Mouse (Mus musculus): ENCODE data around the gene Ntf5. TPM values are rescaled to one million over a fixed set of nuclear protein-coding genes. Genes with fewer than 3 reads are reported as not detected.

Gene Ntf5
- polyA plus RNA-seq, 1 experiment from 2014 or later, result 3.0 TPM

DNA sequence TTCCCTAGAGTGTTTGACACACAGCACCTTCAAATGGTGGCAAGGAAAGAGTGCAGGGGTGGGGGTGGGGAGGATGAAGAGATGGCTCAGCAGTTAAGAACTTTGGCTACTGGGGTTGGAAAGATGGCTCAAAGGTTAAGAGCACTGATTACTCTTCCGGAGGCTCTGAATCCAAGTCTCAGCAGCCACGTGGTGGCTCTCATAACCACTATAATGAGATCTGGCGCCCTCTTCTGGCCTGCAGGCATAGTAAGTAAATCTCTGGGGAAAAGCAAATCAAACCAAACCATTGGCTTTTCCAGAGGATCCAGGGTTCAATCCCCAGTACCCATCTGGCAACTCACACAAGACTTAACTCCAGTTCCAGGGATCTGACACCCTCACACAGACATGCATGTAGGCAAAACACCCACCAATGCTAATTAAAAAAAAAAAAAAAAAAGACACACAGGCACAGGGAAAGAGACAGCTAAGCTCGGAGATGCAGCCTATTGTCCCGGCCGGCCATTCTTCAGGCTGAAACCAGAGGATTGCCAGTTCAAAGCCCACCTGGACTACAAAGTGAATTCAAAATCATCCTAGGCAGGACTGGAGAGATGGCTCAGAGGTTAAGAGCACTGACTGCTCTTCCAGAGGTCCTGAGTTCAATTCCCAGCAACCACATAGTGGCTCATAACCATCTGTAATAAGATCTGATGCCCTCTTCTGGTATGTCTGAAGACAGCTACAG, 9.8 kb upstream of the Ntf5 start:
- no peak for DNase-seq (ENCODE audit: low read depth, low spot score)
- H3K27me3 ChIP-seq, result peaks cover 23% of the 10 kb centered on the region
- ChIA-PET POLR2A (interaction anchor here (0.7 kb wide), 1 partner anchor 403 kb away, joined by 4 read pairs; no protein-coding TSS in a partner anchor), CTCF (interaction anchor here (0.7 to 2.5 kb wide), 4 partner anchors 103 to 221 kb away, joined by 3 to 5 read pairs (median 4); partner anchors contain the start of gene Slc6a21)
- no peak for ATAC-seq
- in situ Hi-C loops (cut with MboI; ENCODE audit: low pct_unique_long_range_greater_than_20kb), result loop anchor here (10.0 kb wide), 1 partner anchor 99 kb away; no protein-coding TSS in a partner anchor
- TF ChIP-seq CTCF (IDR thresholded peaks at IDR 0.05), result peak; percentile 60

DNA sequence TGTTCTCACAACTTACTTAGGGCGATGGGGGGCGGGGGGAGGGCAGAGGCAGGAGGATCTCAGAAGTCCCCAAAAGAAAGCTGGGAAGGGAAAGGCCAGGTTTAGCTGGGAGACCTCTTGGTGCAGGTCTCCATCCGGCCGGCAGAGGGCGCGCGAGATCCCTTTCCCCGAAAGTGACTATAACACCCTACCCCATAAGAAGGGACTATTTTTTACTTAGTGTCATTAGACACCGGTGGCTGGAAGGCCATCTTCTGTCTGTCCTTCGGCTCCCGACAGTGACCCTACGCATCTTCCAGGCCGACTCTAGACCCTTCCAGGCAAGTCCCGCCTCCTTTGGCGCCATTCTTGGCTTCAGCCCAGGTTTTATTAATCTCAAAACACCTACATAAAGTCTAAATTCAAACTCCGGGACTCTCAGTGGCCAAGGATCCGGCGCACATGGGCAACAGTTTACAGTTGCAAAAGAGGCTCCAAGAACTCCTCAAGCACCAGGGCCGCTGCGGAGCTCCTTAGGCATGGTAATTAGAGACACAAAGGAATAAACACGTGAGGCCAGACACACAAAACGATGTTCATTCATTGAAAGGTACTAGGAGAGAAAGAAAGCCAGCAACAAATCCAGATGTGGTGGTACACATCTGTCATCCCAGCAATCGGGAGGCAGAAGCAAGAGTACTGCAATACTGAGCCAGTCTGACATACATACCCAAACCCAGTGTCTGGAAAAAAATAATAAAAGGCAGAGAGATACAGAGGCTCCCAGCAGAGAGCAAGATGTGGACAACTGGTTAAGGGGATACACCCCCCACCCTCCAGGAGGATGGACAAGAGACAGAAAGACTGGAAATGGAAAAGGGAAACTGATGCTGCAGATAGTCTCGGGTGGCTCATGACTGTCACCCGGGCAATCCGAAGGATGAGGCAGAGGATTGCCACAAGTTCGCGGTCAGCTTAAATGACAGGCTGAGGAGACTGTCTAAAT, 8.1 kb upstream of the Ntf5 start, which contains the start of gene Kcna7:
Kcna7 (plus strand) TSS at position 563 of the 985 bp plus-strand sequence.
- in situ Hi-C loops (cut with MboI; ENCODE audit: low pct_unique_long_range_greater_than_20kb), result loop anchor here (10.0 kb wide), 1 partner anchor 101 kb away; no protein-coding TSS in a partner anchor

DNA sequence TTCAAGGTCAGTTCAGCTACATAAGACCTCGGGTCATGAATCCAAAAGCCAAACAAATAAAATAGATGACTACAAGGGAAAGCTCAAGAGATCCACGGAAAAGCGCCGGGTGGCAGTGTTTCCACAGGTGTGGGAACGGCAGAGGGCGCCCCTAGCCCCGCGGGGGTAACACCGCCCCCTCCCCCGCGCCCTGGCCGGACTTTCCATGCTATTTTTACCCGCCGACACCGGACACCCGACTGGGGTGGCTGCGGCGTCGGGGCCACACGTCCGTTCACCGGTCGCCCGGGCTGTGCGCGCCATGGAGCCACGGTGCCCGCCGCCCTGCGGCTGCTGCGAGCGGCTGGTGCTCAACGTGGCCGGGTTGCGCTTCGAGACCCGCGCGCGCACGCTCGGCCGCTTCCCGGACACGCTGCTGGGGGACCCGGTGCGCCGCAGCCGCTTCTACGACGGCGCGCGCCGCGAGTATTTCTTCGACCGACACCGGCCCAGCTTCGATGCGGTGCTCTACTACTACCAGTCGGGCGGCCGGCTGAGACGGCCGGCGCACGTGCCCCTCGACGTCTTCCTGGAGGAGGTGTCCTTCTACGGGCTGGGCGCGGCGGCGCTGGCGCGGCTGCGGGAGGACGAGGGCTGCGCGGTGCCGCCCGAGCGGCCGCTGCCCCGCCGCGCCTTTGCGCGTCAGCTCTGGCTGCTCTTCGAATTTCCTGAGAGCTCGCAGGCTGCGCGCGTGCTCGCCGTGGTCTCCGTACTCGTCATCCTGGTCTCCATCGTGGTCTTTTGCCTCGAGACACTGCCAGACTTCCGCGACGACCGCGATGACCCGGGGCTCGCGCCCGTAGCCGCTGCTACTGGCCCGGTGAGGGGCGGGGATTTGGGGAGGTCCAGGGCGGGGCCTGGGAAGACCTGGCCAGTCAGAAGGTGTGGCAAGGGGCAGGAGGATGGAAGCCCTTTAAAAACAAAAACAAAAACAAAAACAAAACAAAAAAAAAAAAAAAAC, 7.0 kb upstream of the Ntf5 start:
- CTCF ChIA-PET, result interaction anchor here (1.0 to 1.6 kb wide), 2 partner anchors 14 to 106 kb away, joined by 4 to 5 read pairs; no protein-coding TSS in a partner anchor
- in situ Hi-C loops (cut with MboI; ENCODE audit: low pct_unique_long_range_greater_than_20kb), result loop anchor here (10.0 kb wide), 1 partner anchor 102 kb away; no protein-coding TSS in a partner anchor
- POLR2A ChIA-PET, result interaction anchor here (1.5 kb wide), 1 partner anchor 28 kb away, joined by 3 read pairs; the partner anchor contains the start of gene Gys1
- DNase-seq (ENCODE audit: low read depth, low spot score), result no peak
- TF ChIP-seq CTCF (IDR thresholded peaks at IDR 0.05), result no peak
- peaks cover 38% of the 10 kb centered on the region for H3K27me3 ChIP-seq
- peak; percentile 33 for ATAC-seq

More for the DNA sequence above, 8.1 kb upstream of the Ntf5 start, which contains the start of gene Kcna7:
- H3K27me3 ChIP-seq, result peaks cover 32% of the 10 kb centered on the region
- DNase-seq (ENCODE audit: low read depth, low spot score) (no peak), ATAC-seq (no peak)
- CTCF ChIA-PET, result interaction anchor here (1.0 to 2.3 kb wide), 5 partner anchors 13 to 128 kb away, joined by 4 to 5 read pairs (median 4); partner anchors contain the start of gene Slc6a21
- POLR2A ChIA-PET, result interaction anchor here (1.5 kb wide), 1 partner anchor 29 kb away, joined by 3 read pairs; the partner anchor contains the start of gene Gys1
- no peak for TF ChIP-seq CTCF (IDR thresholded peaks at IDR 0.05)

DNA sequence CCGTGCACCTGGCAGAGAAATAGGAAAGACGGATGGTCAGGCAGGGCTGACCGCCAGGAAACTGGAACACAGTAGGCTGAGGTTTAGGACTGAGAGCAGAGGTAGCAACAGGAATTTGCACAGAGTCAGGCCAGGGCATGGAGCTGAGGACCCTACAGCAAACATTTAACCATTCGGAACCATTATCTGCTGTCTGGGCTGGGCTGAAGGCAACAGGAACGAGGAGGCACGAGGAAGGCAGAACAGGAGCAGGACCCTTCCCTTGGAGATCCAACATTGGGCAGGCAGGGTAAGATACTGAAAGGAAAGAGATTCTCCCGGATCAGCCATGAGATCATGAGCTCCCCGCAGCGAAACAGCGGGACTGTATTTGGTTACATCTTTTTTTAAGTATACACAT, 5.7 kb upstream of the Ntf5 start:
- CTCF ChIA-PET, result no interaction called here
- peaks cover 41% of the 10 kb centered on the region for H3K27me3 ChIP-seq
- no peak for TF ChIP-seq CTCF (IDR thresholded peaks at IDR 0.05)
- in situ Hi-C loops (cut with MboI; ENCODE audit: low pct_unique_long_range_greater_than_20kb), result loop anchor here (10.0 kb wide), 1 partner anchor 103 kb away; no protein-coding TSS in a partner anchor
- DNase-seq (ENCODE audit: low read depth, low spot score), result no peak
- ATAC-seq, result no peak
- POLR2A ChIA-PET, result interaction anchor here (0.6 kb wide), 1 partner anchor 27 kb away, joined by 3 read pairs; the partner anchor contains the start of gene Gys1

DNA sequence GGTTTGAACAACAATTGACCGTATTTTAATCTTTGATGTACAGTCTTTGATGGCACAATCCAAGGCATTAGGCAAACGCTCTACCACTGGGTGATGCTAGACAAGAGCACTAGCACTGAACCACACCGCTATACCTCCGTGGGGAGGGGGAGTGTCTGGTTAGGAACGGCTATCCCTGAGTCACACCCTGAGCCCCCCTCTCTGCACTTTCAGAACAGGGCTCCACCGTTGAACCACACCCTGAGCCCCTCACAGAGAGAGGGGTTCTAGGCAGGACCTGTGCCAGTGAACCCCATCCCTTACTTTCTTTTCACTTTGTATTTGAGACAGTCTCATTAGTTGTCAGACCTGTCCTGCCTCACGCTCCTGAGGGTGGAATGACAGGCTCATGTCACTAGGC, 5.1 kb upstream of the Ntf5 start:
- ChIA-PET CTCF (no interaction called here), POLR2A (interaction anchor here (0.6 kb wide), 1 partner anchor 26 kb away, joined by 3 read pairs; the partner anchor contains the start of gene Gys1)
- ATAC-seq (no peak), DNase-seq (ENCODE audit: low read depth, low spot score) (no peak)
- in situ Hi-C loops (cut with MboI; ENCODE audit: low pct_unique_long_range_greater_than_20kb), result loop anchor here (10.0 kb wide), 1 partner anchor 104 kb away; no protein-coding TSS in a partner anchor
- peaks cover 41% of the 10 kb centered on the region for H3K27me3 ChIP-seq
- no peak for TF ChIP-seq CTCF (IDR thresholded peaks at IDR 0.05)

DNA sequence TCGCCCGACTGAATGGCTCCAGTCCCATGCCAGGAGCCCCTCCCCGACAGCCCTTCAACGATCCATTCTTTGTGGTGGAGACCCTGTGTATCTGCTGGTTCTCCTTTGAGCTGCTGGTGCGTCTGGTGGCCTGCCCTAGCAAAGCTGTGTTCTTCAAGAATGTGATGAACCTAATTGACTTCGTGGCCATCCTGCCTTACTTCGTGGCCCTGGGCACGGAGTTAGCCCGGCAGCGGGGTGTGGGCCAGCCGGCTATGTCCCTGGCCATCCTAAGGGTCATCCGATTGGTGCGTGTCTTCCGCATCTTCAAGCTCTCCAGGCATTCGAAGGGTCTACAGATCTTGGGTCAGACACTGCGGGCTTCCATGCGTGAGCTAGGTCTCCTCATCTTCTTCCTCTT, 4.5 kb upstream of the Ntf5 start:
- peaks cover 41% of the 10 kb centered on the region for H3K27me3 ChIP-seq
- ATAC-seq (no peak), DNase-seq (ENCODE audit: low read depth, low spot score) (no peak)
- no peak for TF ChIP-seq CTCF (IDR thresholded peaks at IDR 0.05)
- ChIA-PET CTCF (no interaction called here), POLR2A (no interaction called here)
- in situ Hi-C loops (cut with MboI; ENCODE audit: low pct_unique_long_range_greater_than_20kb), result loop anchor here (10.0 kb wide), 1 partner anchor 104 kb away; no protein-coding TSS in a partner anchor

DNA sequence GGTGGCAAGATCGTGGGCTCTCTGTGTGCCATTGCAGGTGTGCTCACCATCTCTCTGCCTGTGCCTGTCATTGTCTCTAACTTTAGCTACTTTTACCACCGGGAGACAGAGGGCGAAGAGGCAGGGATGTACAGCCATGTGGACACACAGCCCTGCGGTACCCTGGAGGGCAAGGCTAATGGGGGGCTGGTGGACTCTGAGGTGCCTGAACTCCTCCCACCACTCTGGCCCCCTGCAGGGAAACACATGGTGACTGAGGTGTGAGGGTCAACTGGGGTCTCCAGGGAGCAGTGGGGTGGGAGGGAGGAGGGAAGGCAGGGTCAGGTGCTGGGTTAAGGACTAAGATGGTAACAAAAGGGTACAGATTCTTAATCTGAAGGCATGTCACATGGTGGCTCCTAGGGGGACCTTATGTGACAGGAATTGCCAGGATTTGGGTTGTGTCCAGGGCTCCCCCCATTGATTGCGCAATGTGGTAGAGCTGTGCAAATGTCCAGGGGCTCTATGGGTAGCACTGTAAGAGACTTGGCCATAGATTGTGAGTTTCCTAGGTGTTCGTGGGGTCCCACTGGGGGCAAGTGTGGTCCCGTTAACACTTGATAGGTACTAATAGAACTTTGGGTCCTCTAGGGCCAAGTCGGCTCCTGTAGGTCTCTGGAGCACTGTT, 3.9 kb upstream of the Ntf5 start:
- ATAC-seq (no peak), DNase-seq (ENCODE audit: low read depth, low spot score) (no peak)
- in situ Hi-C loops (cut with MboI; ENCODE audit: low pct_unique_long_range_greater_than_20kb), result loop anchor here (10.0 kb wide), 1 partner anchor 105 kb away; no protein-coding TSS in a partner anchor
- peaks cover 41% of the 10 kb centered on the region for H3K27me3 ChIP-seq
- POLR2A ChIA-PET, result no interaction called here
- no peak for TF ChIP-seq CTCF (IDR thresholded peaks at IDR 0.05)
- CTCF ChIA-PET, result no interaction called here

DNA sequence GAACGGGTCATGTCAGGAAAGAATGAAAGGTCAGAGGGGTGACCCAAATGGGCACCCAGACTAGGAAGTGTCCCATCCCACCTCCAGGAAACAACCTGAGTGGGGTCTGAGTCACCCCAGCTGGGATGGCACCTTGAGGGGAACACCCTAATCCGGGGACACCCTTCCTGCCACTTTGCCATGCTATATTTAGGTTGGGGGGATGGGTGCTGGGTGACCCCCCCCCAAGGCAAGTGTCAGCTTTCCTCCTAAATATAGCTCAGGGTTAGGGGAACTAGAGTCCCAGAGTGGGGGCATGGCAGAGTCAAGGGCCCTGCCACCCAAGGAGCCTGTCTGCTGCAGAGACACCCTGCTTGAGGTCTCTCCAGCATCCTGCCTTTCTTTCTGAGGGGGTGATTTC, 1.1 kb upstream of the Ntf5 start:
- no peak for TF ChIP-seq CTCF (IDR thresholded peaks at IDR 0.05)
- DNase-seq (ENCODE audit: low read depth, low spot score) (no peak), ATAC-seq (no peak)
- CTCF ChIA-PET, result no interaction called here
- peaks cover 28% of the 10 kb centered on the region for H3K27me3 ChIP-seq
- POLR2A ChIA-PET, result interaction anchor here (0.7 kb wide), 1 partner anchor 303 kb away, joined by 3 read pairs; no protein-coding TSS in a partner anchor
- in situ Hi-C loops (cut with MboI; ENCODE audit: low pct_unique_long_range_greater_than_20kb), result no loop called here
